Mouse (Mus musculus) limb, embryonic 12.5 days (tissue): ENCODE results near the gene Qrich2. TPM values are rescaled to one million over a fixed set of nuclear protein-coding genes. Genes with fewer than 3 reads are reported as not detected.

ENCODE experiments used
- ATAC-seq: fragments of 200-750 bp; cut with Nextera tagmentation; 2 replicates; pipeline ENCODE4 v1.8.0; 2017; ENCODE audit warnings: low read depth, moderate TSS enrichment; ENCODE audit not compliant: insufficient number of reproducible peaks, insufficient read depth, low FRiP score, low TSS enrichment
- H3K27ac ChIP-seq: fragments of 300-500 bp; sonication (generic); 2 replicates; pipeline ENCODE4 v1.5.1; 2016; ENCODE audit warnings: mild to moderate bottlenecking, moderate library complexity
- H3K27me3 ChIP-seq: fragments of 300-500 bp; sonication (generic); 2 replicates; pipeline ENCODE4 v1.6.1; 2016; ENCODE audit warnings: mild to moderate bottlenecking, moderate library complexity
- H3K36me3 ChIP-seq: fragments of 300-500 bp; sonication (generic); 2 replicates; pipeline ENCODE4 v1.6.1; 2016; ENCODE audit warnings: mild to moderate bottlenecking, moderate library complexity
- H3K4me1 ChIP-seq: fragments of 300-500 bp; sonication (generic); replicated peaks from 2 replicates; pipeline ENCODE4 v1.6.1; 2016
- H3K4me2 ChIP-seq: fragments of 300-500 bp; sonication (generic); 2 replicates; pipeline ENCODE4 v1.6.1; 2016; ENCODE audit warnings: mild to moderate bottlenecking, moderate library complexity
- H3K4me3 ChIP-seq: fragments of 300-500 bp; sonication (generic); replicated peaks from 2 replicates; pipeline ENCODE4 v1.5.1; 2016; ENCODE audit warnings: mild to moderate bottlenecking
- H3K9ac ChIP-seq: fragments of 300-500 bp; sonication (generic); replicated peaks from 2 replicates; pipeline ENCODE4 v1.6.1; 2016; ENCODE audit warnings: mild to moderate bottlenecking, moderate library complexity
- H3K9me3 ChIP-seq: fragments of 300-500 bp; sonication (generic); 2 replicates; pipeline ENCODE4 v1.6.1; 2016; ENCODE audit warnings: mild to moderate bottlenecking, moderate library complexity
- WGBS: fragments of 180-500 bp; shearing (Covaris S2); methylation state at CpG from one replicate; pipeline ENCODE4 v1.1.7; 2016; 5-methylcytosine and 5-hydroxymethylcytosine counted together
- polyA plus RNA-seq: library from polyadenylated mRNA; unstranded; fragments of >200 nt; fragmentation: Nextera tagmentation; extraction: Ambion mirVana; gene quantifications from 2 replicates; pipeline ENCODE4 v1.2.1, GENCODE M21; 2016

Qrich2 gene
- polyA plus RNA-seq, 1 experiment from 2014 or later: 0.35 TPM

DNA sequence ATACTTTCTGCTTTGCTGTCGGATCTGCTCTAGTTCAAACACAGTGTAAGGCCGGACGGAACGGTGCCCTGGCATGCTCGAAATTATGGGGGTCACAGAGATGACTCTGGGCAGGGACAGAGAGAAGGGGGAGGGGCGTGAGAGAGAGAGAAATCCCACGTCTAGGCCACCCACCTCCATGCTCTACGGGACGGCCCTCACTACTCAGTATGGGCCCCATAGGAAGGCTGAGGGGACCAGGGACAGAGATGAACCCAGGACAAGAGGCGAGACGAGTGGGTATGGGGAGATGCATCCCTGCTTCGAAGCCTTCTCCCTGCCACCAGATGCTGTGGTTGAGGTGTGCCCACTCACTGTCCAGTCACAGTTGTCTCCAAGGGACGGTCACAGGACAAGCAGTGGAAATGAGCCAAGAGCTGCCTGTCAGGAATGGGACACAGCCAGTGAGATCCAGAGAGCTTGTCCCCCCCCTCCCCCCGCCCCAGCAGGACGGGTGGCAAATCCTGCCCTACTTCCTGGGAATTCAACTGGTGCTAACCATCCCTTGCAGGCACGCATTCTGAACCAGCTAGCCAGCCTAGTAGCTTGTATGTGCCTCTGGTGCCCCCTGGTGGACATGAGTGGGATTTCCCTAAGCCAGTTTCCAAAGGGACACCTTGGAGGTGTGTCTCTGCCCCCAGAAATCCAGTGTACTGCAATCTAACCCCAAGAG is 20.3 kb downstream of the Qrich2 start:
- Histone ChIP-seq H3K9ac (no peak overlapping the region), H3K4me2 (peak overlapping the region; percentile 20)

DNA sequence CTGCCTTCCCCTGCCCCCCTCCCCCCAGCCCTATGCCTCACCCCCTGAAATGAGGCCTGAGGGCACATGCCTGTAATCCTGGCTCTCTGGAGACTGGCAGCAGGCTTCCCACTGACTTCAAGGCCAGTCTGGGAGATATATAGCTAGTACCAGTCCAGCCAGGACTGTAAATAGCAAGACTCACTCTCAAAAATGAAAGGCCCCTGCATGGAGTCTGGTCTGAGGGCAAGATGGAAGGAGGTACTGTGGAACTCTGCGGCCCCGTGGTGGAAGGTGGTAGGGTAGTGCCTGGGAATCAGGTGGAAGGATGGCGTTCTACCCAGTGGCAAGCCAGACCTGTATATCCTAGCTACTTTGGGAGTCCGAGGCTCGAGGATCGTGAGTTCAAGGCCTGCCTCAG is 22.1 kb downstream of the Qrich2 start:
- peaks cover 25% of the 10 kb centered on the region for H3K4me1 ChIP-seq
- no peak overlapping the region for H3K4me3 ChIP-seq
- no peaks in the 10 kb centered on the region for H3K9me3 ChIP-seq
- no peak overlapping the region for H3K9ac ChIP-seq
- peaks cover 9% of the 10 kb centered on the region for H3K36me3 ChIP-seq
- H3K4me2 ChIP-seq: no peak overlapping the region
- ATAC-seq: no peak
- H3K27me3 ChIP-seq: peaks cover 22% of the 10 kb centered on the region
- H3K27ac ChIP-seq: 0 out of 2 replicates have a peak overlapping the region, but pooled peaks have one; percentile 45
- WGBS: 86% methylated on average over 6 of the region's 6 CpGs

More for the DNA sequence above, 20.3 kb downstream of the Qrich2 start:
- Histone ChIP-seq H3K4me3 (no peak overlapping the region), H3K36me3 (no peaks in the 10 kb centered on the region), H3K27ac (no peak overlapping the region), H3K4me1 (peaks cover 18% of the 10 kb centered on the region), H3K9me3 (peaks cover 5% of the 10 kb centered on the region; the same call in 1 of the 2 replicates), H3K27me3 (peaks cover 22% of the 10 kb centered on the region)
- peak; percentile 11; the same call in 1 of the 2 replicates for ATAC-seq
- 24% methylated on average over 16 of the region's 16 CpGs for WGBS

DNA sequence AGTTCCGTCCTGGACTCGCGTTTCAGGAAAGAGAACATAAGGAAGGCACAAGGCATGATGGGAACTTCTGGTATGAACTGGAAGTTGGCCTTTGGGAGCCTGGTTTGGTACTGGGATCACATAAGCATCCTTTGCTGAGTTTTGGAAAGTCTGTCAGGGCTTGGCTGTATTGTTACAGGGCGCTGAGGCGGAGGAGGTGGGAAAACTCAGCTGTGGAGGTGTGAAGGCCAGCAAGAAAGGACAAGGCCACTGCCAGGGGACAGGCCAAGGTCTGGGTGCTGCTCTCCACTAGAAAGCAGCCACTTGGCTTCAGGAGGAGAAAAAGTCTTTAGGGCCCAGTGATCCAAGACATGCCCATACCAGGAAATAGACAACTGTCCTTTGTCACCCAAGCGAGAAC is 22.7 kb downstream of the Qrich2 start:
- H3K27ac ChIP-seq: peak overlapping the region; percentile 20; the same call in 1 of the 2 replicates
- H3K4me1 ChIP-seq: peaks cover 25% of the 10 kb centered on the region
- H3K4me2 ChIP-seq: no peak overlapping the region
- peaks cover 10% of the 10 kb centered on the region for H3K36me3 ChIP-seq
- H3K9me3 ChIP-seq: no peaks in the 10 kb centered on the region
- 88% methylated on average over 6 of the region's 6 CpGs for WGBS
- no peak overlapping the region for H3K4me3 ChIP-seq
- H3K9ac ChIP-seq: 0 out of 2 replicates have a peak overlapping the region, but pooled peaks have one; percentile 8
- ATAC-seq: no peak
- peaks cover 22% of the 10 kb centered on the region for H3K27me3 ChIP-seq

DNA sequence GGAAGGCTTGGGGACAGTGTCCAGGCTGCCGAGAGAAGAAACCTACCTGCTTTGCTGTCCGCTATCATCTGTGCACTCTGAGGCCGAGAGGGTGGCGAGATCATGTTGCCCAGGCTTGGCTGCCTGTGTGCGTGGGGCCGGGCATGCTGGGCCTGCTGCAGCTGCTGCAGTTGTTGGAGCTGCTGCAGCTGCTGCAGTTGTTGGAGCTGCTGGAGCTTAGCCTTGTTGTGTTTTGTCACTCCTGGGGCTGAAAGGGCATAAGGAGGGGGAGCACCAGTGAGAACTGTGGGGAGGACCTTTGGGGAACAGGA is 23.2 kb downstream of the Qrich2 start:
- ATAC-seq: no peak
- H3K27me3 ChIP-seq: peaks cover 17% of the 10 kb centered on the region
- no peak overlapping the region for H3K4me3 ChIP-seq
- peaks cover 11% of the 10 kb centered on the region for H3K36me3 ChIP-seq
- 70% methylated on average over 6 of the region's 6 CpGs for WGBS
- H3K4me1 ChIP-seq: peaks cover 25% of the 10 kb centered on the region
- H3K9me3 ChIP-seq: no peaks in the 10 kb centered on the region
- H3K27ac ChIP-seq: peak overlapping the region; percentile 20; the same call in 1 of the 2 replicates
- peak overlapping the region; percentile 8; the same call in 1 of the 2 replicates for H3K9ac ChIP-seq
- H3K4me2 ChIP-seq: no peak overlapping the region

DNA sequence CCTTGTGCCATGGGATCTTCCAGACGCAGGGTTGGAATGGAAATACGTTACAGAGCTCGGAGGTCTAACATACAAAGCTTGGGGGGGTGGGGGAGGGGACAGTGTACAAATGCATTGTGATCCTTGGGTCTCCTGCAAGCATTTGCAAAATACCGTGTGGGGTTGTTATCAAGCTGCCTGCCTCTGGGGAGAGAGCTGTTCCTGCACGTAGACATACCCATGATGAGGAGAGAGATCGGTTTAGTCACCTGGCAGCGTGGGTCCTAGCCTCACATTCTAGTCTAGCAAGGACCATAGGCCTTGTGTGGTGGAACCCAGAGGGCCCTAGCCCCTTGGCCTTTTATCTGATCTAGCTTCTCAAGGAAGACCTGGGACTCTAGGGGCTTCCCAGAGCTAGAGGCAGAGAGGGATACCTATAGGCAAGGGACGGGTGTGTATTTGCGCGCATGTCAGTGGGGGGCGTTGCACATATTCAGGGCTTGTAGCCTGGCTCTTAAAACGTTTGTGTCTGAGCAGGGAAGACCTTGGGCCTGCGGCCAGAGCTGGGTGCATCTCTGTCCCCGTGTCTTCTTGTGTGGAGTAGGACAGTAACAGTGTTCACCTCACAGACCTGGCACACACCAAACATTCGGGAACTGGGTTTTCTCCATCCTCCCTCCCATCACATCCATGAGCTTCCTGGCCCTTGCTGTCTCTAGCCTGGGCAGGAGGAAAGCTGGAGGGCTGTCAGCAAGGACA is 23.7 kb downstream of the Qrich2 start:
- H3K4me2 ChIP-seq: no peak overlapping the region
- H3K27me3 ChIP-seq: peaks cover 12% of the 10 kb centered on the region
- H3K27ac ChIP-seq: peak overlapping the region; percentile 20; the same call in 1 of the 2 replicates
- ATAC-seq: no peak
- H3K36me3 ChIP-seq: peaks cover 16% of the 10 kb centered on the region
- peak overlapping the region; percentile 8; the same call in 1 of the 2 replicates for H3K9ac ChIP-seq
- H3K9me3 ChIP-seq: no peaks in the 10 kb centered on the region
- WGBS: 78% methylated on average over 15 of the region's 15 CpGs
- H3K4me1 ChIP-seq: peaks cover 25% of the 10 kb centered on the region
- H3K4me3 ChIP-seq: no peak overlapping the region

- H3K27ac ChIP-seq: 0 out of 2 replicates have a peak overlapping the region, but pooled peaks have one; percentile 17
- WGBS: 78% methylated on average over 7 of the region's 7 CpGs
- H3K36me3 ChIP-seq: peaks cover 32% of the 10 kb centered on the region
- no peak overlapping the region for H3K4me3 ChIP-seq
- H3K27me3 ChIP-seq: no peaks in the 10 kb centered on the region
- no peaks in the 10 kb centered on the region for H3K9me3 ChIP-seq
- ATAC-seq: no peak
- no peak overlapping the region for H3K4me2 ChIP-seq
- no peak overlapping the region for H3K9ac ChIP-seq
- H3K4me1 ChIP-seq: peaks cover 35% of the 10 kb centered on the region
Measured at GRCm38 (mm10) chr11:116440408-116441068, 25.5 kb downstream of the Qrich2 start.

DNA sequence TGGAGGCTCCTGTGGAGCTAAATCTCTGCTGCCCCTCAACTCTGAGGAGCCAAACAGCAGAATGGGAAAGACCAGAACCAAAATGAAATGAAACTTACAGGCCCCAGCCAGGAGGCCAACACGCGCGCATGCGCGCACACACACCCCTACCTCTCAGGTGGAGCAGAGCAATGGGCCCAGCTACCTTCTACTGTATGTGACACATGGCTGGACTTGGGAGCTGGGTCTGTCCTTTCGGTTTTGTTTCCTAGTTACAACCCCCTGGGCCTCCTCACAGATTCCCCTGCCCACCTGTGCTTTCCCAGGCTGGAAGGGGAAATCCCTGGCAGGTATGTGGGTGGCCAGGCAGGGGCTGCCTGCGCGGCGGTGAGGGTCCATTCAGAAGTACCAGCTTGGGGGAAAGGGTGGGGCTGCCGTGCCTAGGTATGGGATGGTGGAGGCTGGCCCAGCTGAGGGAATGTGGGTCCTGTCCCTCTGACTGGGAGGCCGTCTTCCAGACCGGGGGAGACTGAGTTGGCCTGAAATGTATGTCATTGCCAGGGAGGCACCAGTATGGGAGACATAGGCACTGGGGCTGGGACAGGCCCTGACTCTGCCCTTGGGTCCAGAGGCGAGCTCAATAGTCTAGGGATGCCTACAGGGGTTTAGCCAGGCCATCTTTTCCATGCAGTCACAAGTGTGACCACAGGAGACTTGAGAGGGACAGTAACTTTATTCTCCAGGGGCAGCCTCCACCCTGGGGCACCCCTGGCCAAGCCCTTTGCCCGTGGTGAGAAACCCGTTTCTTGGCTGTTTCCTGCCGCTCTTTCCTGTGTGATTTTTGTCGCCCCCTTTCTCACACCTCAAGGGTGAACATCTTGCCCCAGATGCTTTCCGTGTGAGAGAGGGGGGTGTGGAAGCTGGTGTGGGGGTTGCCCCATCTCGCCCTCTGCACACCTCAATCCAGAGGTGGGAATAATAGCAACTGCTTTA is 26.5 kb downstream of the Qrich2 start:
- Histone ChIP-seq H3K36me3 (peaks cover 32% of the 10 kb centered on the region), H3K4me2 (no peak overlapping the region), H3K9ac (0 out of 2 replicates have a peak overlapping the region, but pooled peaks have one; percentile 27), H3K4me3 (no peak overlapping the region), H3K4me1 (peaks cover 35% of the 10 kb centered on the region), H3K27me3 (no peaks in the 10 kb centered on the region), H3K9me3 (no peaks in the 10 kb centered on the region), H3K27ac (peak overlapping the region; percentile 18; the same call in 1 of the 2 replicates)
- ATAC-seq: no peak
- 72% methylated on average over 19 of the region's 19 CpGs for WGBS

- H3K27me3 ChIP-seq: no peaks in the 10 kb centered on the region
- H3K4me1 ChIP-seq: peaks cover 33% of the 10 kb centered on the region
- H3K27ac ChIP-seq: no peak overlapping the region
- 81% methylated on average over 11 of the region's 11 CpGs for WGBS
- H3K9ac ChIP-seq: no peak overlapping the region
- no peak for ATAC-seq
- no peak overlapping the region for H3K4me3 ChIP-seq
- H3K36me3 ChIP-seq: peaks cover 32% of the 10 kb centered on the region
- no peaks in the 10 kb centered on the region for H3K9me3 ChIP-seq
- H3K4me2 ChIP-seq: no peak overlapping the region
Measured at GRCm38 (mm10) chr11:116437541-116437940, 28.5 kb downstream of the Qrich2 start.

DNA sequence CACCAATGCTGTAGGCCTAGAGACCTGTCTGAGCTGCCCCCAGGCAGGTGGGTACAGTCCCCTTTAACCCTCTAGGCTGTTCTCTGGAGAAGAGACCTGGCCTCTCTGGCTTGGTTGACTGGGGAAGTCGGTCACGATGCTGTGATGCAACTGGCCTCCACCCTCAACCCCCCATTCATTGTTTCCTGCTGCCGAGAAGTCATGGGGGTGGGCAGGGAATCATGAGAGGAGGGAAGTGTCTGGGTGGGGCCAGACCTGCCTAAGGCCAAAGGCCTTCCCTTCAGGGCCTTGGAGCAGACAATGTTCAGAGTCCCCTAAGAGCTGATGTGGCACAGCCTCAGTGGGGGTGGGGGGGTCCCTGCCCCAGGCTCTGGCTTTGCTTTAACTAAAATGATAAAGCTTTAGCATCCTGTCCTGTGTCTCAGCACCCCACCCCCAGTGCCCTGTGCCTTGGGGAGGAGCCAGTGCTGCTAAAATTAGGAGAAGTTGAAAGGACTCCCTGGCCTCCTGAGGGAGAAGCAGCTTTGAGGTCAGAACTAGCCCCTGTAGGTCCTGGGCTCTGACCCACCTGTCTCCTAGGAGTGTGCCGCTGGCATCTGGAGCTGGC is 29.2 kb downstream of the Qrich2 start:
- Histone ChIP-seq H3K4me2 (peak overlapping the region; percentile 83), H3K36me3 (peaks cover 32% of the 10 kb centered on the region), H3K4me1 (peaks cover 33% of the 10 kb centered on the region), H3K27ac (no peak overlapping the region; the same call in 1 of the 2 replicates), H3K4me3 (0 out of 2 replicates have a peak overlapping the region, but pooled peaks have one; percentile 93), H3K27me3 (no peaks in the 10 kb centered on the region), H3K9ac (peak overlapping the region; percentile 40; the same call in 1 of the 2 replicates), H3K9me3 (no peaks in the 10 kb centered on the region)
- ATAC-seq: no peak
- 68% methylated on average over 4 of the region's 4 CpGs for WGBS
